Mouse (Mus musculus) ovary, adult 18-20 months (tissue): ENCODE results near the gene Dqx1.

Source experiments
- DNase-seq: peaks from one replicate; pipeline ENCODE4 v3.0.0; 2022; ENCODE audit warnings: low spot score, mixed read lengths

The Dqx1 gene

GRCm38 (mm10) chr6:83070311-83071219 lies 12.9 kb downstream of the Dqx1 start:
- no peak for DNase-seq

GRCm38 (mm10) chr6:83071220-83071619 lies 13.6 kb downstream of the Dqx1 start:
- DNase-seq = no peak

- DNase-seq = no peak
Measured at GRCm38 (mm10) chr6:83074979-83075378, 17.3 kb downstream of the Dqx1 start.

- no peak for DNase-seq
Measured at GRCm38 (mm10) chr6:83077630-83078323, 20.1 kb downstream of the Dqx1 start, which contains the start of gene Pcgf1. Gene Pcgf1, plus strand, starts transcription at chr6:83077869.

GRCm38 (mm10) chr6:83078324-83078858 lies 20.7 kb downstream of the Dqx1 start:
- peak; percentile 94 for DNase-seq

GRCm38 (mm10) chr6:83080210-83080609 lies 22.6 kb downstream of the Dqx1 start:
- DNase-seq = no peak

GRCm38 (mm10) chr6:83083497-83083896 lies 25.9 kb downstream of the Dqx1 start:
- DNase-seq = no peak

- DNase-seq = no peak
Measured at GRCm38 (mm10) chr6:83084477-83084876, 26.8 kb downstream of the Dqx1 start.

GRCm38 (mm10) chr6:83086121-83087035 lies 28.7 kb downstream of the Dqx1 start, which contains the start of gene Lbx2:
Gene Lbx2, plus strand, starts transcription at chr6:83086367.
- no peak for DNase-seq

GRCm38 (mm10) chr6:83087205-83087925 lies 29.7 kb downstream of the Dqx1 start:
- no peak for DNase-seq

- DNase-seq = no peak
Measured at GRCm38 (mm10) chr6:83087926-83088260, 30.2 kb downstream of the Dqx1 start.

- no peak for DNase-seq
Measured at GRCm38 (mm10) chr6:83092416-83093127, 34.9 kb downstream of the Dqx1 start.

GRCm38 (mm10) chr6:83095968-83096367 lies 38.3 kb downstream of the Dqx1 start:
- DNase-seq = no peak

GRCm38 (mm10) chr6:83098411-83098810 lies 40.8 kb downstream of the Dqx1 start:
- peak; percentile 68 for DNase-seq

- DNase-seq = peak; percentile 87
Measured at GRCm38 (mm10) chr6:83101316-83101687, 43.7 kb downstream of the Dqx1 start, which contains the start of the genes Ccdc142 and Gm42688. Gene Ccdc142, plus strand, starts transcription at chr6:83101601. Gene Gm42688, plus strand, starts transcription at chr6:83101617.

GRCm38 (mm10) chr6:83101688-83102556 lies 44.3 kb downstream of the Dqx1 start:
- DNase-seq = no peak

- no peak for DNase-seq
Measured at GRCm38 (mm10) chr6:83103130-83103650, 45.5 kb downstream of the Dqx1 start.

- DNase-seq = no peak
Measured at GRCm38 (mm10) chr6:83104158-83104557, 46.5 kb downstream of the Dqx1 start.
